Mouse (Mus musculus): ENCODE data around the gene Hipk1. TPM values are rescaled to one million over a fixed set of nuclear protein-coding genes. Genes with fewer than 3 reads are reported as not detected.
A peak's percentile ranks its signal among the peaks of the same experiment; 100 is the strongest.
"Not testable (repeated sequence)": the region's sequence is repeated elsewhere in the genome, so short reads cannot be mapped to it uniquely, and the experiment has no call there.

Hipk1 gene
- total RNA-seq, 1 experiment = 21.8 TPM

GRCm38 (mm10) chr3:103799507-103799906 is 8.1 kb upstream of the Hipk1 start:
- no peak for DNase-seq (ENCODE audit: low read depth, low spot score)
- in situ Hi-C loops (cut with MboI; ENCODE audit: low sequenced_read_pairs in 2 of 2, unreplicated experiment in 2 of 2) = no loop called here
- no peak overlapping the region for H3K27ac ChIP-seq (ENCODE audit: insufficient read depth, low read depth, low read length, poor library complexity, severe bottlenecking)
- no peak overlapping the region for H3K4me3 ChIP-seq (ENCODE audit: insufficient read depth in 1 of 2, low read depth in 1 of 2, low read length in 2 of 2, poor library complexity in 1 of 2, severe bottlenecking in 1 of 2)
- TF ChIP-seq ZNF384 (IDR thresholded peaks at IDR 0.05; ENCODE audit: low read depth, low read length) (no peak), CHD2 (IDR thresholded peaks at IDR 0.05; ENCODE audit: low read depth, low read length) (no peak), MAFK (IDR thresholded peaks at IDR 0.05; ENCODE audit: insufficient read depth, low read depth, low read length) (no peak), HCFC1 (IDR thresholded peaks at IDR 0.05; ENCODE audit: borderline replicate concordance, insufficient read depth, low read length) (no peak), ZC3H11A (IDR thresholded peaks at IDR 0.05; ENCODE audit: borderline replicate concordance, low read depth, low read length) (no peak)
- no peak overlapping the region for H3K9ac ChIP-seq (ENCODE audit: insufficient read depth, low read depth, low read length, poor library complexity, severe bottlenecking)
- H3K9me3 ChIP-seq (ENCODE audit: control insufficient read depth, insufficient read depth, low read depth, low read length) = no peaks in the 10 kb centered on the region
- H3K4me1 ChIP-seq (ENCODE audit: control insufficient read depth in 2 of 2, insufficient read depth in 2 of 2, low read length in 2 of 2, poor library complexity in 1 of 2) = no peaks in the 10 kb centered on the region
- peaks cover 9% of the 10 kb centered on the region for H3K36me3 ChIP-seq (ENCODE audit: control insufficient read depth, insufficient read depth, low read length, poor library complexity, severe bottlenecking)

GRCm38 (mm10) chr3:103796389-103796788 is 5.0 kb upstream of the Hipk1 start:
- H3K9ac ChIP-seq (ENCODE audit: insufficient read depth, low read depth, low read length, poor library complexity, severe bottlenecking) = no peak overlapping the region
- no peaks in the 10 kb centered on the region for H3K36me3 ChIP-seq (ENCODE audit: control insufficient read depth, insufficient read depth, low read length, poor library complexity, severe bottlenecking)
- no peaks in the 10 kb centered on the region for H3K9me3 ChIP-seq (ENCODE audit: control insufficient read depth, insufficient read depth, low read depth, low read length)
- in situ Hi-C loops (cut with MboI; ENCODE audit: low sequenced_read_pairs in 2 of 2, unreplicated experiment in 2 of 2) = no loop called here
- H3K27ac ChIP-seq (ENCODE audit: insufficient read depth, low read depth, low read length, poor library complexity, severe bottlenecking) = no peak overlapping the region
- no peak for DNase-seq (ENCODE audit: low read depth, low spot score)
- TF ChIP-seq CHD2 (IDR thresholded peaks at IDR 0.05; ENCODE audit: low read depth, low read length) (no peak), MAFK (IDR thresholded peaks at IDR 0.05; ENCODE audit: insufficient read depth, low read depth, low read length) (no peak), ZNF384 (IDR thresholded peaks at IDR 0.05; ENCODE audit: low read depth, low read length) (no peak), ZC3H11A (IDR thresholded peaks at IDR 0.05; ENCODE audit: borderline replicate concordance, low read depth, low read length) (no peak), HCFC1 (IDR thresholded peaks at IDR 0.05; ENCODE audit: borderline replicate concordance, insufficient read depth, low read length) (no peak)
- H3K4me1 ChIP-seq (ENCODE audit: control insufficient read depth in 2 of 2, insufficient read depth in 2 of 2, low read length in 2 of 2, poor library complexity in 1 of 2) = no peaks in the 10 kb centered on the region
- no peak overlapping the region for H3K4me3 ChIP-seq (ENCODE audit: insufficient read depth in 1 of 2, low read depth in 1 of 2, low read length in 2 of 2, poor library complexity in 1 of 2, severe bottlenecking in 1 of 2)

- no peak for DNase-seq (ENCODE audit: low read depth, low spot score)
- Histone ChIP-seq H3K4me1 (ENCODE audit: control insufficient read depth in 2 of 2, insufficient read depth in 2 of 2, low read length in 2 of 2, poor library complexity in 1 of 2) (peaks cover 2 to 6% of the 10 kb centered on the region in 2 experiments; a peak in 2 of 4 replicates), H3K9ac (ENCODE audit: insufficient read depth, low read depth, low read length, poor library complexity, severe bottlenecking) (no peak overlapping the region), H3K9me3 (ENCODE audit: control insufficient read depth, insufficient read depth, low read depth, low read length) (no peaks in the 10 kb centered on the region), H3K36me3 (ENCODE audit: control insufficient read depth, insufficient read depth, low read length, poor library complexity, severe bottlenecking) (no peaks in the 10 kb centered on the region), H3K27ac (ENCODE audit: insufficient read depth, low read depth, low read length, poor library complexity, severe bottlenecking) (no peak overlapping the region), H3K4me3 (ENCODE audit: insufficient read depth in 1 of 2, low read depth in 1 of 2, low read length in 2 of 2, poor library complexity in 1 of 2, severe bottlenecking in 1 of 2) (no peak overlapping the region)
- in situ Hi-C loops (cut with MboI; ENCODE audit: low sequenced_read_pairs in 2 of 2, unreplicated experiment in 2 of 2) = no loop called here
- TF ChIP-seq CHD2 (IDR thresholded peaks at IDR 0.05; ENCODE audit: low read depth, low read length) = no peak
- no peak for TF ChIP-seq ZNF384 (IDR thresholded peaks at IDR 0.05; ENCODE audit: low read depth, low read length)
These were observed 1.2 kb upstream of the Hipk1 start for GRCm38 (mm10) chr3:103792566-103792965.

- peak overlapping the region; percentile 82 to 89; a peak in 3 of 4 replicates for H3K4me3 ChIP-seq (ENCODE audit: insufficient read depth in 1 of 2, low read depth in 1 of 2, low read length in 2 of 2, poor library complexity in 1 of 2, severe bottlenecking in 1 of 2)
- in situ Hi-C loops (cut with MboI; ENCODE audit: low sequenced_read_pairs in 2 of 2, unreplicated experiment in 2 of 2); DNase-seq (ENCODE audit: low read depth, low spot score): not testable (repeated sequence)
These were observed 696 bp upstream of the Hipk1 start for GRCm38 (mm10) chr3:103792111-103792406.

GRCm38 (mm10) chr3:103790346-103791145 is 817 bp downstream of the Hipk1 start:
- Histone ChIP-seq H3K4me1 (ENCODE audit: control insufficient read depth in 2 of 2, insufficient read depth in 2 of 2, low read length in 2 of 2, poor library complexity in 1 of 2) (peaks cover 4 to 7% of the 10 kb centered on the region in 2 experiments; a peak in 3 of 4 replicates), H3K4me3 (ENCODE audit: insufficient read depth in 1 of 2, low read depth in 1 of 2, low read length in 2 of 2, poor library complexity in 1 of 2, severe bottlenecking in 1 of 2) (peak overlapping the region; percentile 82 to 95), H3K36me3 (ENCODE audit: control insufficient read depth, insufficient read depth, low read length, poor library complexity, severe bottlenecking) (no peaks in the 10 kb centered on the region), H3K9me3 (ENCODE audit: control insufficient read depth, insufficient read depth, low read depth, low read length) (no peaks in the 10 kb centered on the region), H3K9ac (ENCODE audit: insufficient read depth, low read depth, low read length, poor library complexity, severe bottlenecking) (peak overlapping the region; percentile 84), H3K27ac (ENCODE audit: insufficient read depth, low read depth, low read length, poor library complexity, severe bottlenecking) (no peak overlapping the region; the same call in none of the 2 replicates)
- in situ Hi-C loops (cut with MboI; ENCODE audit: low sequenced_read_pairs in 2 of 2, unreplicated experiment in 2 of 2) = no loop called here
- DNase-seq (ENCODE audit: low read depth, low spot score) = no peak
- TF ChIP-seq CHD2 (IDR thresholded peaks at IDR 0.05; ENCODE audit: low read depth, low read length) (no peak), MAFK (IDR thresholded peaks at IDR 0.05; ENCODE audit: insufficient read depth, low read depth, low read length) (no peak), ZNF384 (IDR thresholded peaks at IDR 0.05; ENCODE audit: low read depth, low read length) (no peak), ZC3H11A (IDR thresholded peaks at IDR 0.05; ENCODE audit: borderline replicate concordance, low read depth, low read length) (no peak), HCFC1 (IDR thresholded peaks at IDR 0.05; ENCODE audit: borderline replicate concordance, insufficient read depth, low read length) (no peak)

More at GRCm38 (mm10) chr3:103792111-103792406, 696 bp upstream of the Hipk1 start:
- H3K4me1 ChIP-seq (ENCODE audit: control insufficient read depth in 2 of 2, insufficient read depth in 2 of 2, low read length in 2 of 2, poor library complexity in 1 of 2); H3K9me3 ChIP-seq (ENCODE audit: control insufficient read depth, insufficient read depth, low read depth, low read length); H3K36me3 ChIP-seq (ENCODE audit: control insufficient read depth, insufficient read depth, low read length, poor library complexity, severe bottlenecking); H3K9ac ChIP-seq (ENCODE audit: insufficient read depth, low read depth, low read length, poor library complexity, severe bottlenecking); H3K27ac ChIP-seq (ENCODE audit: insufficient read depth, low read depth, low read length, poor library complexity, severe bottlenecking): not testable (repeated sequence)

Data from ES-E14 (cell line).